Mouse (Mus musculus): ENCODE measurements at regions not wholly inside any gene's neighbourhood (a gene's known extent, or its start where the extent isn't known, plus 50 kb on each side); places are given as distances from the start of the nearest gene placed in this dataset.

DNA sequence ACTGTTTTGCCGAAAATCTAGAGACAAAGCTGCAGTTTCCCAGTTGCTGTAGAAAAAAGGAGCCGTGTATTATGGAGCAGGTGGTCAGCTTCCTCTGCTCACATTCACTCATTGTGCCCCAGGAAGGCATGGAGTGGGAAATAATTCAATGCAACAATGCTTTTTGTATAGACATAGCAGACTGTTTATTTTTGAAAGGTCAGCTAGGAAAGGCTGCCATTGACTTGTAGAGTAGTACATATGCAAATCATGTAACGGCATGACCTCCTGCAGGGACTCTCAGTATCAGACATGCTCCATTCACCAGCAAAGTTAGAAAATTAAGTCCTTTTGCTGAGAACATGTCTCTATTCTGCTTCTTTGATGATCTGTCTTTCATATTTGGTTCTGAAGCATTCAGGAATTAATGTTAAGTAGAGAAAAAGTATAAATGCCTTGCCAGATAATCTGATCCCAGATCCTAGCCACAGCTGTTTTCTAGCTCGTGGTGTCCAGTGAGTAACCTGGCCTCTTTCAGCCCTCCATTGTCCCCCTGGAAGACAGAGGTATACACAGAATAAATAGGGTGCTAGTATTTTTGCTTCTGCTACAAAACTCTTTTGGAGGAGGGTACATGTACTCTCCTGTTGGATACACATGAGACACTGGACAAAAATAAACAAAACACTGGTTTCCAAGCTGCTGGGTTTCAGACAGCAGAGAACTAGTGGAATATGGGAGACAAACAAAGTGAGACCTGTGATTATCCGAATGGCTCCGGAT lies 389.5 kb upstream of the Pik3r1 start:
- 40% methylated on average over 6 of the region's 6 CpGs for WGBS
- no peak for ATAC-seq (ENCODE audit: low FRiP score)
- H3K36me3 ChIP-seq (ENCODE audit: insufficient read depth, low read length), result no peaks in the 10 kb centered on the region
- H3K9me3 ChIP-seq (ENCODE audit: low read length), result no peaks in the 10 kb centered on the region
- no peak overlapping the region for H3K9ac ChIP-seq (replicated peaks; ENCODE audit: low read length, poor library complexity, severe bottlenecking)
- H3K27me3 ChIP-seq (ENCODE audit: insufficient read depth, low read length), result no peaks in the 10 kb centered on the region
- no peak overlapping the region for H3K27ac ChIP-seq (ENCODE audit: low read depth, low read length)
- no peak for TF ChIP-seq CTCF (IDR thresholded peaks at IDR 0.05)
- no peak for DNase-seq (ENCODE audit: low spot score)
- H3K4me3 ChIP-seq (ENCODE audit: low read depth, low read length), result no peak overlapping the region
- H3K4me1 ChIP-seq (ENCODE audit: insufficient read depth, low read length), result no peaks in the 10 kb centered on the region
- H3K4me2 ChIP-seq (ENCODE audit: low read depth, low read length, poor library complexity, severe bottlenecking), result no peak overlapping the region

DNA sequence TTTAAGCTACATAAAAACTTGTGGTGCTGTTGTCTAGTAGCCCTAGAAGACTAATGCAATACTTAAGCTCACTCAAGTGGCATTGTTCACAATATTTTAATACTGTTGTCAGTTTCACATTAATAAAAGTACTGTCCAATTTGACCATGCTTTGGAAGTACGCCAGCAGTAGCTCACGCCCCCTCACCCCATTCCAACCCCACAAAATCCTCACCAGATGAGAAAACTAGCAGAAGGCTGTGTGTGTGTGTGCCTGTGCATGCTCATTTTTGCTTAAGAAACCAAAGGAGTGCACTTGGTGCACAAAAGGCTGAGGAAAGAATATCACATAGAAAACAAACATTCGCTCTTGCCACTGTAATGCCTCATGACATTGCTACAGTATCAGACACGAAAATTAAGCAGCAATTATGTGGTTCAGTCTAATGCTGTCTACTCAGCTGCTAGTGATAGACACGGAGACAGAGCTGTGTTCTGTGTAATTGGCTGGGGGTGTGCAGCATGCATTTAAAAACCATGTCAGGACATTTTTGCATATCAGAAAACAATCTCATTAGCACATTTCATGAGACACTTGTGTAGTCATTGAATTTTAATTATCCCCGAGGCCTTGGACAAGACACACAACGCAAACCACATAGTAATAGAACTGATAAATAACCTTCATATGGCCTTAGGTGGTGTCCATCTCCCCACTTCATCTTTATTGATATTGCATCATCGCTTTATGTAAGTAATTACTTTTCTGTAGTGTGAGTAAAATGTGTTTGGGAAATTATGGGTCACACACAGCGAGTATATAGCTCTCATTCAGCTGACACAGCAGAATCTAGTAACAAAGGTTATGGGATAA lies 405.6 kb upstream of the Pik3r1 start:
- ATAC-seq (ENCODE audit: low FRiP score) (no peak), DNase-seq (ENCODE audit: low spot score) (no peak)
- no peaks in the 10 kb centered on the region for H3K36me3 ChIP-seq (ENCODE audit: insufficient read depth, low read length)
- H3K9ac ChIP-seq (replicated peaks; ENCODE audit: low read length, poor library complexity, severe bottlenecking), result no peak overlapping the region
- H3K4me1 ChIP-seq (ENCODE audit: insufficient read depth, low read length), result no peaks in the 10 kb centered on the region
- TF ChIP-seq CTCF (IDR thresholded peaks at IDR 0.05), result no peak
- no peaks in the 10 kb centered on the region for H3K9me3 ChIP-seq (ENCODE audit: low read length)
- no peak overlapping the region for H3K27ac ChIP-seq (ENCODE audit: low read depth, low read length)
- WGBS, result 71% methylated on average over 9 of the region's 9 CpGs
- H3K4me3 ChIP-seq (ENCODE audit: low read depth, low read length), result no peak overlapping the region
- H3K27me3 ChIP-seq (ENCODE audit: insufficient read depth, low read length), result no peaks in the 10 kb centered on the region
- H3K4me2 ChIP-seq (ENCODE audit: low read depth, low read length, poor library complexity, severe bottlenecking), result no peak overlapping the region

DNA sequence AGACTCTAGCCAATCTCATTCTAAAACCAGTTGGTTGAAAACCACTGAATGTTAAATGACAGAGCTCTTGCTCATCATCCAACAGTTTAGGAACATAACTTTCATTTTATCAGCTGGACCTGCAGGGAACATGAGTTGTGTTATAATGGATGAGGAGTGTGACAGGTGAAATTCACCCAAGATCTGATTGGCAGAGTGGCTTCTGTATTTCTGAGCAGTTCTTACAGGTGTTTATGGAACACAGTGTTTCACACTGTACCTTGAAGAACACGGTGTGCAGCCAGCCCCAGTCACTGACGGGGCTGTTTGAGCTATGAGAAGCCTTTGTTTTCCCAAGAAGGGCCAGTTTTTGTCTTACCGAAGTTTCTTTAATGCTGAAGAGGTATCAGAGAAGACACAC lies 406.4 kb upstream of the Pik3r1 start:
- 83% methylated on average over 3 of the region's 3 CpGs for WGBS
- no peaks in the 10 kb centered on the region for H3K9me3 ChIP-seq (ENCODE audit: low read length)
- ATAC-seq (ENCODE audit: low FRiP score), result no peak
- no peak overlapping the region for H3K9ac ChIP-seq (replicated peaks; ENCODE audit: low read length, poor library complexity, severe bottlenecking)
- H3K4me3 ChIP-seq (ENCODE audit: low read depth, low read length), result no peak overlapping the region
- H3K4me1 ChIP-seq (ENCODE audit: insufficient read depth, low read length), result no peaks in the 10 kb centered on the region
- H3K4me2 ChIP-seq (ENCODE audit: low read depth, low read length, poor library complexity, severe bottlenecking), result no peak overlapping the region
- no peak for TF ChIP-seq CTCF (IDR thresholded peaks at IDR 0.05)
- DNase-seq (ENCODE audit: low spot score), result no peak
- H3K27me3 ChIP-seq (ENCODE audit: insufficient read depth, low read length), result no peaks in the 10 kb centered on the region
- no peaks in the 10 kb centered on the region for H3K36me3 ChIP-seq (ENCODE audit: insufficient read depth, low read length)
- no peak overlapping the region for H3K27ac ChIP-seq (ENCODE audit: low read depth, low read length)

DNA sequence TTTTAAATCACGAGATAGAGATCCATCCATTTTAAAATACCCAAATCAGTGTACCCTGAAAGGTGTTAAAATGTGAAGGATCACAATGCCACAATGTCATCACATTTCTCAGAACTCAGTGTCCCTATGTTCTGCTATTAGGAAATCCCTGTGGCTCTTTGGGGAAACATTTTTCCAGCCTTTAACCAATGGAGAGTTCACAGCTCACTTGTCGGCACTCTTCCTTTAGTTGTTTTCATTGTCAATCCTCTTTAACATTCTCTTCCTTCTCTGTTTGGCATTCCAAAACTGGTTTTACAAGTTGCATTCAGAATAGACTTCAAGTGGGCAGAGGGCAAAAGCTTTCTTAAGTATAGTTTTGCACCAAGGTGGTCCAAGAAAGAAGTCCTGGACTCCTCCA lies 406.9 kb upstream of the Pik3r1 start:
- 89% methylated on average over 2 of the region's 2 CpGs for WGBS
- Histone ChIP-seq H3K4me2 (ENCODE audit: low read depth, low read length, poor library complexity, severe bottlenecking) (no peak overlapping the region), H3K36me3 (ENCODE audit: insufficient read depth, low read length) (no peaks in the 10 kb centered on the region), H3K27me3 (ENCODE audit: insufficient read depth, low read length) (no peaks in the 10 kb centered on the region), H3K9me3 (ENCODE audit: low read length) (no peaks in the 10 kb centered on the region), H3K9ac (replicated peaks; ENCODE audit: low read length, poor library complexity, severe bottlenecking) (no peak overlapping the region), H3K4me3 (ENCODE audit: low read depth, low read length) (no peak overlapping the region), H3K4me1 (ENCODE audit: insufficient read depth, low read length) (no peaks in the 10 kb centered on the region), H3K27ac (ENCODE audit: low read depth, low read length) (no peak overlapping the region)
- no peak for TF ChIP-seq CTCF (IDR thresholded peaks at IDR 0.05)
- DNase-seq (ENCODE audit: low spot score) (no peak), ATAC-seq (ENCODE audit: low FRiP score) (no peak)

DNA sequence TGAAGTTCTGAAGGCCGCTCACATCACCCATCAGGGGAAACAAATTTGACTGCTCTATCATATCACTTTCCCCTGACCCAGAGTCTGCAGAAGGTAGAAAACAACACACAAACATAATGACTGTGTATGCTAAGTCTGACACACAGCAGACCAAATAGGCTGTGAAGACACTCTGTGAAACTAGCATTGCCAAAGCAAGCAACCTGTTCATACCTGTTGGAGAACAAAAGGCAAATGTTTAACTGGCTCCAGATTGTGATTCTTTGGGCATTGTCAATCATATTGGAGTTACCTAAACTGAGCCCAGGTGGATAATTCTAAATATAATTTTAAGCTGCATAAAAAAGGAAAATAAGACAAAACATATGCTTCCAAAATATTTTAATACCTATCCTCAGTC lies 407.4 kb upstream of the Pik3r1 start:
- no peaks in the 10 kb centered on the region for H3K9me3 ChIP-seq (ENCODE audit: low read length)
- 86% methylated on average over 1 of the region's 1 CpGs for WGBS
- ATAC-seq (ENCODE audit: low FRiP score), result no peak

DNA sequence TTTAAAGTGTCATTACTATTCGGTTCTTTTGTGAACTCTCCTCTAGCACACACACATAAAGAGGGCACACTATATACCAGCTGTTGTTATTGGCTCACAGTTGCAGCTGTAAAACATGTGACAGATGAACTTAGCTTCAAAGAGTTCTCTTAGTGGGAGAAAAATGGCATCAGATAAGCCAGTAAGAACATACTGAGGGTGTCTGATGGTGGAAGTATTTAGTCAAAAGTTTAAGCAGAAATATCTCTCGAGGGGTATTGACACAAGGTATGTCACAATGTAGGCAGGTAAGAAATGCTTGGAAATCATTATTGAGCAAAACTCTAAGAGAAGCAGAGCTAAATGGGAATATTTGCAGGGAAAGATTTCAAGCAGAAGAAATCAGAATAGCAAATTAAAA lies 408.4 kb upstream of the Pik3r1 start:
- Histone ChIP-seq H3K36me3 (ENCODE audit: insufficient read depth, low read length) (no peaks in the 10 kb centered on the region), H3K4me2 (ENCODE audit: low read depth, low read length, poor library complexity, severe bottlenecking) (no peak overlapping the region), H3K27me3 (ENCODE audit: insufficient read depth, low read length) (no peaks in the 10 kb centered on the region), H3K9me3 (ENCODE audit: low read length) (no peaks in the 10 kb centered on the region), H3K4me3 (ENCODE audit: low read depth, low read length) (no peak overlapping the region), H3K4me1 (ENCODE audit: insufficient read depth, low read length) (no peaks in the 10 kb centered on the region), H3K9ac (replicated peaks; ENCODE audit: low read length, poor library complexity, severe bottlenecking) (no peak overlapping the region), H3K27ac (ENCODE audit: low read depth, low read length) (no peak overlapping the region)
- DNase-seq (ENCODE audit: low spot score) (no peak), ATAC-seq (ENCODE audit: low FRiP score) (no peak)
- 83% methylated on average over 2 of the region's 2 CpGs for WGBS
- no peak for TF ChIP-seq CTCF (IDR thresholded peaks at IDR 0.05)

More for the DNA sequence above, 407.4 kb upstream of the Pik3r1 start:
- TF ChIP-seq CTCF (IDR thresholded peaks at IDR 0.05), result no peak
- Histone ChIP-seq H3K27ac (ENCODE audit: low read depth, low read length) (no peak overlapping the region), H3K36me3 (ENCODE audit: insufficient read depth, low read length) (no peaks in the 10 kb centered on the region), H3K9ac (replicated peaks; ENCODE audit: low read length, poor library complexity, severe bottlenecking) (no peak overlapping the region), H3K4me2 (ENCODE audit: low read depth, low read length, poor library complexity, severe bottlenecking) (no peak overlapping the region), H3K4me3 (ENCODE audit: low read depth, low read length) (no peak overlapping the region), H3K4me1 (ENCODE audit: insufficient read depth, low read length) (no peaks in the 10 kb centered on the region), H3K27me3 (ENCODE audit: insufficient read depth, low read length) (no peaks in the 10 kb centered on the region)
- DNase-seq (ENCODE audit: low spot score), result no peak
